Mouse (Mus musculus): ENCODE measurements around the gene Krt35. TPM values are rescaled to one million over a fixed set of nuclear protein-coding genes. Genes with fewer than 3 reads are reported as not detected.
A peak's percentile ranks its signal among the peaks of the same experiment; 100 is the strongest.

Gene Krt35
- polyA plus RNA-seq (2014; fragmentation: Nextera tagmentation; extraction: Ambion mirVana) = not detected in 2 replicates

- no peaks in the 10 kb centered on the region for H3K27me3 ChIP-seq (ENCODE audit: control insufficient read depth, insufficient read depth, low read length)
- WGBS = 67% methylated on average over 9 of the region's 9 CpGs
- H3K27ac ChIP-seq (ENCODE audit: low read depth, low read length) = no peak within 1 kb of the TSS
These were observed at the start of gene Krt35 for GRCm38 (mm10) chr11:100096141-100096540. Gene Krt35 (minus strand): TSS chr11:100096241.

GRCm38 (mm10) chr11:100145104-100145503, 49.1 kb upstream of the Krt35 start:
- no peaks in the 10 kb centered on the region for H3K9me3 ChIP-seq (ENCODE audit: control insufficient read depth, low read length)
- H3K9ac ChIP-seq (ENCODE audit: low read length) = no peak overlapping the region
- H3K4me3 ChIP-seq (ENCODE audit: low read depth, low read length) = peak overlapping the region; percentile 17; the same call in 1 of the 2 replicates
- peak overlapping the region; percentile 48 for H3K4me2 ChIP-seq (ENCODE audit: low read depth, low read length, severe bottlenecking)
- WGBS = 1% methylated on average over 20 of the region's 20 CpGs
- peaks cover 3% of the 10 kb centered on the region; the same call in 1 of the 2 replicates for H3K4me1 ChIP-seq (replicated peaks; ENCODE audit: control insufficient read depth, insufficient read depth, low read length)
- no peak for ATAC-seq (replicated peaks; ENCODE audit: low FRiP score)
- no peak overlapping the region for H3K27ac ChIP-seq (ENCODE audit: low read depth, low read length)
- no peaks in the 10 kb centered on the region for H3K36me3 ChIP-seq (ENCODE audit: control insufficient read depth, insufficient read depth, low read length)
- H3K27me3 ChIP-seq (ENCODE audit: control insufficient read depth, insufficient read depth, low read length) = peaks cover 17% of the 10 kb centered on the region
- no peak for DNase-seq (ENCODE audit: low spot score)

More at GRCm38 (mm10) chr11:100096141-100096540, at the start of gene Krt35:
- H3K9me3 ChIP-seq (ENCODE audit: control insufficient read depth, low read length) = no peaks in the 10 kb centered on the region
- no peaks in the 10 kb centered on the region for H3K4me1 ChIP-seq (replicated peaks; ENCODE audit: control insufficient read depth, insufficient read depth, low read length)
- ATAC-seq (replicated peaks; ENCODE audit: low FRiP score) = no peak
- no peak for DNase-seq (ENCODE audit: low spot score)
- H3K4me3 ChIP-seq (ENCODE audit: low read depth, low read length) = no peak within 1 kb of the TSS
- H3K4me2 ChIP-seq (ENCODE audit: low read depth, low read length, severe bottlenecking) = no peak within 1 kb of the TSS
- no peaks in the 10 kb centered on the region for H3K36me3 ChIP-seq (ENCODE audit: control insufficient read depth, insufficient read depth, low read length)
- no peak within 1 kb of the TSS for H3K9ac ChIP-seq (ENCODE audit: low read length)

GRCm38 (mm10) chr11:100140966-100141365, 44.9 kb upstream of the Krt35 start:
- Histone ChIP-seq H3K4me3 (ENCODE audit: low read depth, low read length) (no peak overlapping the region), H3K9ac (ENCODE audit: low read length) (no peak overlapping the region), H3K4me1 (replicated peaks; ENCODE audit: control insufficient read depth, insufficient read depth, low read length) (peaks cover 12% of the 10 kb centered on the region; the same call in 1 of the 2 replicates), H3K9me3 (ENCODE audit: control insufficient read depth, low read length) (no peaks in the 10 kb centered on the region), H3K4me2 (ENCODE audit: low read depth, low read length, severe bottlenecking) (no peak overlapping the region), H3K27ac (ENCODE audit: low read depth, low read length) (no peak overlapping the region), H3K27me3 (ENCODE audit: control insufficient read depth, insufficient read depth, low read length) (peaks cover 9% of the 10 kb centered on the region), H3K36me3 (ENCODE audit: control insufficient read depth, insufficient read depth, low read length) (no peaks in the 10 kb centered on the region)
- WGBS = 90% methylated on average over 21 of the region's 21 CpGs
- ATAC-seq (replicated peaks; ENCODE audit: low FRiP score) (no peak), DNase-seq (ENCODE audit: low spot score) (no peak)

GRCm38 (mm10) chr11:100139391-100139790, 43.4 kb upstream of the Krt35 start:
- Histone ChIP-seq H3K4me3 (ENCODE audit: low read depth, low read length) (no peak overlapping the region), H3K27ac (ENCODE audit: low read depth, low read length) (no peak overlapping the region), H3K9me3 (ENCODE audit: control insufficient read depth, low read length) (no peaks in the 10 kb centered on the region), H3K36me3 (ENCODE audit: control insufficient read depth, insufficient read depth, low read length) (no peaks in the 10 kb centered on the region), H3K9ac (ENCODE audit: low read length) (no peak overlapping the region), H3K4me1 (replicated peaks; ENCODE audit: control insufficient read depth, insufficient read depth, low read length) (peaks cover 9% of the 10 kb centered on the region; the same call in 1 of the 2 replicates), H3K4me2 (ENCODE audit: low read depth, low read length, severe bottlenecking) (no peak overlapping the region), H3K27me3 (ENCODE audit: control insufficient read depth, insufficient read depth, low read length) (0 out of 2 replicates have a peak, but pooled peaks cover 2% of the 10 kb centered on the region)
- 87% methylated on average over 2 of the region's 2 CpGs for WGBS
- DNase-seq (ENCODE audit: low spot score) (no peak), ATAC-seq (replicated peaks; ENCODE audit: low FRiP score) (no peak)

- H3K27me3 ChIP-seq (ENCODE audit: control insufficient read depth, insufficient read depth, low read length) = no peaks in the 10 kb centered on the region
- H3K36me3 ChIP-seq (ENCODE audit: control insufficient read depth, insufficient read depth, low read length) = no peaks in the 10 kb centered on the region
- WGBS = 44% methylated on average over 7 of the region's 7 CpGs
- no peak overlapping the region for H3K4me2 ChIP-seq (ENCODE audit: low read depth, low read length, severe bottlenecking)
- no peak overlapping the region for H3K9ac ChIP-seq (ENCODE audit: low read length)
- no peak overlapping the region for H3K4me3 ChIP-seq (ENCODE audit: low read depth, low read length)
- peaks cover 9% of the 10 kb centered on the region; the same call in 1 of the 2 replicates for H3K4me1 ChIP-seq (replicated peaks; ENCODE audit: control insufficient read depth, insufficient read depth, low read length)
- ATAC-seq (replicated peaks; ENCODE audit: low FRiP score) (no peak), DNase-seq (ENCODE audit: low spot score) (no peak)
- no peak overlapping the region for H3K27ac ChIP-seq (ENCODE audit: low read depth, low read length)
- H3K9me3 ChIP-seq (ENCODE audit: control insufficient read depth, low read length) = no peaks in the 10 kb centered on the region
These were observed 42.8 kb upstream of the Krt35 start for GRCm38 (mm10) chr11:100138809-100139208.

GRCm38 (mm10) chr11:100137693-100138092, 41.7 kb upstream of the Krt35 start:
- H3K4me3 ChIP-seq (ENCODE audit: low read depth, low read length) = no peak overlapping the region
- H3K9me3 ChIP-seq (ENCODE audit: control insufficient read depth, low read length) = no peaks in the 10 kb centered on the region
- no peak overlapping the region for H3K27ac ChIP-seq (ENCODE audit: low read depth, low read length)
- H3K4me1 ChIP-seq (replicated peaks; ENCODE audit: control insufficient read depth, insufficient read depth, low read length) = peaks cover 9% of the 10 kb centered on the region; the same call in 1 of the 2 replicates
- H3K4me2 ChIP-seq (ENCODE audit: low read depth, low read length, severe bottlenecking) = no peak overlapping the region
- no peaks in the 10 kb centered on the region for H3K27me3 ChIP-seq (ENCODE audit: control insufficient read depth, insufficient read depth, low read length)
- WGBS = 50% methylated on average over 5 of the region's 5 CpGs
- ATAC-seq (replicated peaks; ENCODE audit: low FRiP score) = no peak
- no peak for DNase-seq (ENCODE audit: low spot score)
- no peak overlapping the region for H3K9ac ChIP-seq (ENCODE audit: low read length)
- H3K36me3 ChIP-seq (ENCODE audit: control insufficient read depth, insufficient read depth, low read length) = no peaks in the 10 kb centered on the region

GRCm38 (mm10) chr11:100136559-100136958, 40.5 kb upstream of the Krt35 start:
- 63% methylated on average over 5 of the region's 5 CpGs for WGBS
- ATAC-seq (replicated peaks; ENCODE audit: low FRiP score) = no peak

GRCm38 (mm10) chr11:100135731-100136130, 39.7 kb upstream of the Krt35 start, which contains the start of gene Krt15:
Gene Krt15 (minus strand): TSS chr11:100135928.
- Histone ChIP-seq H3K9ac (ENCODE audit: low read length) (no peak within 1 kb of the TSS), H3K4me1 (replicated peaks; ENCODE audit: control insufficient read depth, insufficient read depth, low read length) (peaks cover 9% of the 10 kb centered on the region; the same call in 1 of the 2 replicates), H3K4me3 (ENCODE audit: low read depth, low read length) (no peak within 1 kb of the TSS), H3K36me3 (ENCODE audit: control insufficient read depth, insufficient read depth, low read length) (no peaks in the 10 kb centered on the region), H3K27me3 (ENCODE audit: control insufficient read depth, insufficient read depth, low read length) (no peaks in the 10 kb centered on the region), H3K27ac (ENCODE audit: low read depth, low read length) (no peak within 1 kb of the TSS), H3K4me2 (ENCODE audit: low read depth, low read length, severe bottlenecking) (no peak within 1 kb of the TSS), H3K9me3 (ENCODE audit: control insufficient read depth, low read length) (no peaks in the 10 kb centered on the region)
- DNase-seq (ENCODE audit: low spot score) = no peak
- 72% methylated on average over 7 of the region's 7 CpGs for WGBS
- no peak for ATAC-seq (replicated peaks; ENCODE audit: low FRiP score)

More at GRCm38 (mm10) chr11:100136559-100136958, 40.5 kb upstream of the Krt35 start:
- DNase-seq (ENCODE audit: low spot score) = no peak
- H3K27me3 ChIP-seq (ENCODE audit: control insufficient read depth, insufficient read depth, low read length) = no peaks in the 10 kb centered on the region
- H3K36me3 ChIP-seq (ENCODE audit: control insufficient read depth, insufficient read depth, low read length) = no peaks in the 10 kb centered on the region
- peaks cover 9% of the 10 kb centered on the region; the same call in 1 of the 2 replicates for H3K4me1 ChIP-seq (replicated peaks; ENCODE audit: control insufficient read depth, insufficient read depth, low read length)
- H3K4me2 ChIP-seq (ENCODE audit: low read depth, low read length, severe bottlenecking) = no peak overlapping the region
- H3K27ac ChIP-seq (ENCODE audit: low read depth, low read length) = no peak overlapping the region
- no peak overlapping the region for H3K4me3 ChIP-seq (ENCODE audit: low read depth, low read length)
- no peaks in the 10 kb centered on the region for H3K9me3 ChIP-seq (ENCODE audit: control insufficient read depth, low read length)
- H3K9ac ChIP-seq (ENCODE audit: low read length) = no peak overlapping the region

GRCm38 (mm10) chr11:100124901-100125300, 28.9 kb upstream of the Krt35 start:
- H3K27me3 ChIP-seq (ENCODE audit: control insufficient read depth, insufficient read depth, low read length) = no peaks in the 10 kb centered on the region
- no peaks in the 10 kb centered on the region for H3K36me3 ChIP-seq (ENCODE audit: control insufficient read depth, insufficient read depth, low read length)
- no peak overlapping the region for H3K4me2 ChIP-seq (ENCODE audit: low read depth, low read length, severe bottlenecking)
- H3K4me1 ChIP-seq (replicated peaks; ENCODE audit: control insufficient read depth, insufficient read depth, low read length) = no peaks in the 10 kb centered on the region
- 85% methylated on average over 7 of the region's 7 CpGs for WGBS
- DNase-seq (ENCODE audit: low spot score) (no peak), ATAC-seq (replicated peaks; ENCODE audit: low FRiP score) (no peak)
- H3K9me3 ChIP-seq (ENCODE audit: control insufficient read depth, low read length) = no peaks in the 10 kb centered on the region
- H3K4me3 ChIP-seq (ENCODE audit: low read depth, low read length) = no peak overlapping the region
- H3K27ac ChIP-seq (ENCODE audit: low read depth, low read length) = no peak overlapping the region
- H3K9ac ChIP-seq (ENCODE audit: low read length) = no peak overlapping the region

Measured in forebrain, embryonic 11.5 days (tissue).